Mouse (Mus musculus) megakaryocyte progenitor cell, adult 5-6 weeks (primary cell): ENCODE results near the gene Tbc1d7. TPM values are rescaled to one million over a fixed set of nuclear protein-coding genes. Genes with fewer than 3 reads are reported as not detected.

Experiments
- ATAC-seq: replicated peaks from 2 replicates; pipeline ENCODE4 v1.8.0; 2016; ENCODE audit warnings: mild to moderate bottlenecking, moderate TSS enrichment, inconsistent platforms; ENCODE audit not compliant: poor library complexity
- total RNA-seq, 2 experiments: library from RNA; stranded (forward) in 1 of 2; stranded (reverse) in 1 of 2; fragments of 157-497, 149-512 nt in 1 of 2; fragments of 200-1000 nt in 1 of 2; gene quantifications; 2 replicates each; pipeline versions ENCODE4 v1.2.3 to v1.2.4; 2015 to 2017

The Tbc1d7 gene
- total RNA-seq, 2 experiments from 2014 or later = 6.6 to 28.9 TPM

- no peak for ATAC-seq
Observed at GRCm38 (mm10) chr13:43146515-43147258, 24.6 kb downstream of the Tbc1d7 start.

GRCm38 (mm10) chr13:43144720-43145418 lies 26.4 kb downstream of the Tbc1d7 start:
- no peak for ATAC-seq

GRCm38 (mm10) chr13:43134468-43134867 lies 36.8 kb downstream of the Tbc1d7 start:
- ATAC-seq = peak; percentile 71

- ATAC-seq = 0 out of 2 replicates have a peak, but pooled peaks have one; percentile 34
Observed at GRCm38 (mm10) chr13:43133400-43133799, 37.9 kb downstream of the Tbc1d7 start.

GRCm38 (mm10) chr13:43132859-43133258 lies 38.4 kb downstream of the Tbc1d7 start:
- ATAC-seq = no peak

GRCm38 (mm10) chr13:43131741-43132191 lies 39.5 kb downstream of the Tbc1d7 start:
- ATAC-seq = no peak

- no peak for ATAC-seq
Observed at GRCm38 (mm10) chr13:43130161-43130560, 41.1 kb downstream of the Tbc1d7 start.

GRCm38 (mm10) chr13:43124683-43125074 lies 46.6 kb downstream of the Tbc1d7 start:
- ATAC-seq = no peak

GRCm38 (mm10) chr13:43123895-43124682 lies 47.2 kb downstream of the Tbc1d7 start:
- no peak for ATAC-seq

- ATAC-seq = peak; percentile 42; the same call in 1 of the 2 replicates
Observed at GRCm38 (mm10) chr13:43122306-43123070, 48.8 kb downstream of the Tbc1d7 start.

GRCm38 (mm10) chr13:43113141-43113540 lies 58.2 kb downstream of the Tbc1d7 start:
- no peak for ATAC-seq

GRCm38 (mm10) chr13:43112707-43113106 lies 58.6 kb downstream of the Tbc1d7 start:
- ATAC-seq = 0 out of 2 replicates have a peak, but pooled peaks have one; percentile 14

- 0 out of 2 replicates have a peak, but pooled peaks have one; percentile 29 for ATAC-seq
Observed at GRCm38 (mm10) chr13:43112280-43112679, 59.0 kb downstream of the Tbc1d7 start.

- ATAC-seq = no peak
Observed at GRCm38 (mm10) chr13:43104496-43104895, 66.8 kb downstream of the Tbc1d7 start.

GRCm38 (mm10) chr13:43102943-43103342 lies 68.4 kb downstream of the Tbc1d7 start:
- ATAC-seq = no peak

Other genes with a start within 250 kb of the Tbc1d7 start
- gene Gfod1, start 132.7 kb upstream of the Tbc1d7 start, total RNA-seq (2015) = 10.9 and 16.6 TPM in 2 replicates
- 6.1 and 10.3 TPM in 2 replicates for gene Gfod1, start 132.7 kb upstream of the Tbc1d7 start, total RNA-seq (2017)
- 4.9 and 5.1 TPM in 2 replicates for gene Sirt5, start 194.0 kb upstream of the Tbc1d7 start, total RNA-seq (2015)
- 8.1 and 12.1 TPM in 2 replicates for gene Sirt5, start 194.0 kb upstream of the Tbc1d7 start, total RNA-seq (2017)
- 173 and 183 TPM in 2 replicates for gene Nol7, start 226.9 kb upstream of the Tbc1d7 start, total RNA-seq (2015)
- gene Nol7, start 226.9 kb upstream of the Tbc1d7 start, total RNA-seq (2017) = 231 and 270 TPM in 2 replicates